Comparison of ENCODE assay signal across 19 mouse cellular contexts in genomic region chr1:92726341-92726740, GRCm38 (mm10).
DNase-seq lines count a peak whose midpoint lies in the region; ATAC-seq lines count a peak whose summit lies in the region.
"Had no signal": no experiment of that assay in that cellular context is flagged by ENCODE, and none has a peak within 500 bp of the region (broad histone marks: within the 10 kb centered on the region; RNA-seq: fewer than 3 reads in every experiment).

No protein-coding gene starts in this region.

- DNase-seq in frontal cortex, postnatal 14 days (ENCODE audit: low spot score in 2 of 2) = no peak
- peak; percentile 35 to 55 for DNase-seq in left cerebral cortex, adult 18-20 months (ENCODE audit: low spot score in 2 of 2)
- DNase-seq in left cerebral cortex, postnatal 4 days = no peak
- DNase-seq in brain, adult 2 months (ENCODE audit: low read depth, low spot score) = peak; percentile 84
- DNase-seq in embryo, embryonic 10.5 days (ENCODE audit: low spot score) = no peak
- DNase-seq: adrenal gland, postnatal 10 days; cerebellum, adult 11 months; cerebellum, postnatal 10 days; embryo, embryonic 11 days; forebrain, postnatal 0 days; gastrocnemius, postnatal 36 days; kidney, adult 11 months; retina, postnatal 1 day; thymus, postnatal 14 days had no signal

- intact Hi-C loops in left cerebral cortex, postnatal 4 days (cut with DNase I) = no loop called here

- peak; percentile 86 for ATAC-seq in frontal cortex, adult (ENCODE audit: low TSS enrichment)
- peak; percentile 75 for ATAC-seq in megakaryocyte progenitor cell, adult 5-6 weeks (replicated peaks; ENCODE audit: poor library complexity)
- ATAC-seq: activated CD4-positive, CD25-positive, alpha-beta regulatory T cell, adult 4 months; CD4-positive, CD25-positive, alpha-beta regulatory T cell, adult 4 months; forebrain, postnatal 0 days; hindbrain, postnatal 0 days had no signal

Comparison
In these comparisons a context has a peak if more than half of its experiments do, and no peak if none do; other contexts are left out.
1. DNase-seq: peak in left cerebral cortex, adult 18-20 months (2 of 2) and brain, adult 2 months (single experiment); none in frontal cortex, postnatal 14 days (0 of 2), left cerebral cortex, postnatal 4 days (single experiment) and embryo, embryonic 10.5 days (single experiment).